Mouse (Mus musculus): Measurements from ENCODE around the gene Gcg.

The Gcg gene

GRCm38 (mm10) chr2:62460231-62460710, 23.2 kb downstream of the Gcg start:
- DNase-seq (ENCODE audit: low read depth in 2 of 2, low spot score in 2 of 2) = no peak

- no peak for DNase-seq (ENCODE audit: low read depth in 2 of 2, low spot score in 2 of 2)
Measured at GRCm38 (mm10) chr2:62459241-62460174, 23.9 kb downstream of the Gcg start.

GRCm38 (mm10) chr2:62458070-62458469, 25.4 kb downstream of the Gcg start:
- DNase-seq (ENCODE audit: low read depth in 2 of 2, low spot score in 2 of 2) = no peak

- DNase-seq (ENCODE audit: low read depth in 2 of 2, low spot score in 2 of 2) = no peak
Measured at GRCm38 (mm10) chr2:62454991-62455390, 28.5 kb downstream of the Gcg start.

GRCm38 (mm10) chr2:62454033-62454432, 29.4 kb downstream of the Gcg start:
- DNase-seq (ENCODE audit: low read depth in 2 of 2, low spot score in 2 of 2) = no peak

GRCm38 (mm10) chr2:62450364-62450763, 33.1 kb downstream of the Gcg start:
- DNase-seq (ENCODE audit: low read depth in 2 of 2, low spot score in 2 of 2) = no peak

GRCm38 (mm10) chr2:62449692-62450346, 33.6 kb downstream of the Gcg start:
- no peak for DNase-seq (ENCODE audit: low read depth in 2 of 2, low spot score in 2 of 2)

GRCm38 (mm10) chr2:62440802-62441544, 42.5 kb downstream of the Gcg start:
- DNase-seq (ENCODE audit: low read depth in 2 of 2, low spot score in 2 of 2) = peak; percentile 33 to 37

GRCm38 (mm10) chr2:62440083-62440482, 43.4 kb downstream of the Gcg start:
- DNase-seq (ENCODE audit: low read depth in 2 of 2, low spot score in 2 of 2) = no peak

- DNase-seq (ENCODE audit: low read depth in 2 of 2, low spot score in 2 of 2) = no peak
Measured at GRCm38 (mm10) chr2:62431245-62431795, 52.1 kb downstream of the Gcg start.

- no peak for DNase-seq (ENCODE audit: low read depth in 2 of 2, low spot score in 2 of 2)
Measured at GRCm38 (mm10) chr2:62425941-62426340, 57.5 kb downstream of the Gcg start.
